Mouse (Mus musculus): ENCODE results near the gene Ocrl. TPM values are rescaled to one million over a fixed set of nuclear protein-coding genes. Genes with fewer than 3 reads are reported as not detected.

The Ocrl gene
- polyA plus RNA-seq (2016; fragmentation: Nextera tagmentation; extraction: Ambion mirVana) = 17.2 and 19.0 TPM in 2 replicates

- WGBS = 14% methylated on average over 31 of the region's 35 CpGs
- Histone ChIP-seq H3K9me3 (no peaks in the 10 kb centered on the region), H3K27ac (peak within 1 kb of the TSS; percentile 96), H3K27me3 (ENCODE audit: poor library complexity, severe bottlenecking) (no peaks in the 10 kb centered on the region), H3K36me3 (replicated peaks) (no peaks in the 10 kb centered on the region), H3K4me3 (peak within 1 kb of the TSS; percentile 73), H3K4me1 (peaks cover 8% of the 10 kb centered on the region)
- DNase-seq (ENCODE audit: extremely low spot score, low spot score) = peak; percentile 70
Measured at GRCm38 (mm10) chrX:47912306-47912792, at the start of gene Ocrl. Gene Ocrl (plus strand): TSS chrX:47912387.

- H3K9me3 ChIP-seq = no peaks in the 10 kb centered on the region
- 0 out of 2 replicates have a peak, but pooled peaks cover 2% of the 10 kb centered on the region for H3K36me3 ChIP-seq (replicated peaks)
- H3K4me1 ChIP-seq = no peaks in the 10 kb centered on the region
- no peak overlapping the region for H3K4me3 ChIP-seq
- no peaks in the 10 kb centered on the region for H3K27me3 ChIP-seq (ENCODE audit: poor library complexity, severe bottlenecking)
- no peak overlapping the region for H3K27ac ChIP-seq
- DNase-seq (ENCODE audit: extremely low spot score, low spot score) = no peak
- WGBS = 87% methylated on average over 2 of the region's 2 CpGs
Measured at GRCm38 (mm10) chrX:47880052-47880451, 32.1 kb upstream of the Ocrl start.

GRCm38 (mm10) chrX:47882813-47883212, 29.4 kb upstream of the Ocrl start:
- no peak for DNase-seq (ENCODE audit: extremely low spot score, low spot score)
- WGBS = 79% methylated on average over 6 of the region's 6 CpGs
- H3K4me1 ChIP-seq = no peaks in the 10 kb centered on the region
- 0 out of 2 replicates have a peak, but pooled peaks cover 2% of the 10 kb centered on the region for H3K36me3 ChIP-seq (replicated peaks)
- no peaks in the 10 kb centered on the region for H3K9me3 ChIP-seq
- no peak overlapping the region for H3K27ac ChIP-seq
- no peaks in the 10 kb centered on the region for H3K27me3 ChIP-seq (ENCODE audit: poor library complexity, severe bottlenecking)
- H3K4me3 ChIP-seq = no peak overlapping the region

- H3K27me3 ChIP-seq (ENCODE audit: poor library complexity, severe bottlenecking) = no peaks in the 10 kb centered on the region
- H3K36me3 ChIP-seq (replicated peaks) = 0 out of 2 replicates have a peak, but pooled peaks cover 2% of the 10 kb centered on the region
- H3K27ac ChIP-seq = no peak overlapping the region
- H3K4me3 ChIP-seq = no peak overlapping the region
- no peak for DNase-seq (ENCODE audit: extremely low spot score, low spot score)
- H3K9me3 ChIP-seq = no peaks in the 10 kb centered on the region
- peaks cover 5% of the 10 kb centered on the region for H3K4me1 ChIP-seq
- WGBS = 82% methylated on average over 2 of the region's 2 CpGs
Measured at GRCm38 (mm10) chrX:47887401-47887800, 24.8 kb upstream of the Ocrl start.

- Histone ChIP-seq H3K9me3 (no peaks in the 10 kb centered on the region), H3K4me1 (peaks cover 5% of the 10 kb centered on the region), H3K36me3 (replicated peaks) (no peaks in the 10 kb centered on the region), H3K27ac (peak overlapping the region; percentile 86), H3K4me3 (peak overlapping the region; percentile 67), H3K27me3 (ENCODE audit: poor library complexity, severe bottlenecking) (0 out of 2 replicates have a peak, but pooled peaks cover 4% of the 10 kb centered on the region)
- DNase-seq (ENCODE audit: extremely low spot score, low spot score) = peak; percentile 14
- 13% methylated on average over 10 of the region's 12 CpGs for WGBS
Measured at GRCm38 (mm10) chrX:47891243-47891906, 20.8 kb upstream of the Ocrl start.

- peak overlapping the region; percentile 67 for H3K4me3 ChIP-seq
- H3K36me3 ChIP-seq (replicated peaks) = no peaks in the 10 kb centered on the region
- H3K27me3 ChIP-seq (ENCODE audit: poor library complexity, severe bottlenecking) = 0 out of 2 replicates have a peak, but pooled peaks cover 4% of the 10 kb centered on the region
- H3K9me3 ChIP-seq = no peaks in the 10 kb centered on the region
- H3K27ac ChIP-seq = peak overlapping the region; percentile 86
- WGBS = 16% methylated on average over 29 of the region's 36 CpGs
- peak; percentile 25 for DNase-seq (ENCODE audit: extremely low spot score, low spot score)
- peaks cover 5% of the 10 kb centered on the region for H3K4me1 ChIP-seq
Measured at GRCm38 (mm10) chrX:47891907-47892430, 20.2 kb upstream of the Ocrl start.

GRCm38 (mm10) chrX:47892431-47893024, 19.7 kb upstream of the Ocrl start, which contains the start of gene Smarca1:
Gene Smarca1 (minus strand): TSS chrX:47892974.
- DNase-seq (ENCODE audit: extremely low spot score, low spot score) = no peak
- Histone ChIP-seq H3K4me1 (peaks cover 5% of the 10 kb centered on the region), H3K36me3 (replicated peaks) (no peaks in the 10 kb centered on the region), H3K27me3 (ENCODE audit: poor library complexity, severe bottlenecking) (0 out of 2 replicates have a peak, but pooled peaks cover 4% of the 10 kb centered on the region), H3K4me3 (peak within 1 kb of the TSS; percentile 67), H3K27ac (peak within 1 kb of the TSS; percentile 86), H3K9me3 (no peaks in the 10 kb centered on the region)
- WGBS = 18% methylated on average over 11 of the region's 17 CpGs

GRCm38 (mm10) chrX:47912904-47913542, 836 bp downstream of the Ocrl start:
- Histone ChIP-seq H3K27ac (peak overlapping the region; percentile 96), H3K9me3 (no peaks in the 10 kb centered on the region), H3K27me3 (ENCODE audit: poor library complexity, severe bottlenecking) (no peaks in the 10 kb centered on the region), H3K36me3 (replicated peaks) (no peaks in the 10 kb centered on the region), H3K4me1 (peaks cover 8% of the 10 kb centered on the region), H3K4me3 (peak overlapping the region; percentile 73)
- DNase-seq (ENCODE audit: extremely low spot score, low spot score) = peak; percentile 18
- WGBS = 21% methylated on average over 8 of the region's 8 CpGs

GRCm38 (mm10) chrX:47913543-47913938, 1.4 kb downstream of the Ocrl start:
- Histone ChIP-seq H3K9me3 (no peaks in the 10 kb centered on the region), H3K4me3 (peak overlapping the region; percentile 73; the same call in 1 of the 2 replicates), H3K27me3 (ENCODE audit: poor library complexity, severe bottlenecking) (no peaks in the 10 kb centered on the region), H3K36me3 (replicated peaks) (no peaks in the 10 kb centered on the region; the same call in 1 of the 2 replicates), H3K27ac (no peak overlapping the region), H3K4me1 (peaks cover 8% of the 10 kb centered on the region)
- DNase-seq (ENCODE audit: extremely low spot score, low spot score) = no peak
- WGBS = 88% methylated on average over 7 of the region's 7 CpGs

- Histone ChIP-seq H3K4me3 (no peak overlapping the region), H3K4me1 (peaks cover 8% of the 10 kb centered on the region), H3K9me3 (no peaks in the 10 kb centered on the region), H3K27ac (no peak overlapping the region), H3K36me3 (replicated peaks) (no peaks in the 10 kb centered on the region; the same call in 1 of the 2 replicates), H3K27me3 (ENCODE audit: poor library complexity, severe bottlenecking) (no peaks in the 10 kb centered on the region)
- no peak for DNase-seq (ENCODE audit: extremely low spot score, low spot score)
- WGBS = 68% methylated on average over 1 of the region's 1 CpGs
Measured at GRCm38 (mm10) chrX:47916831-47917230, 4.6 kb downstream of the Ocrl start.

GRCm38 (mm10) chrX:47920541-47920940, 8.4 kb downstream of the Ocrl start:
- Histone ChIP-seq H3K27me3 (ENCODE audit: poor library complexity, severe bottlenecking) (no peaks in the 10 kb centered on the region), H3K4me1 (no peaks in the 10 kb centered on the region), H3K36me3 (replicated peaks) (no peaks in the 10 kb centered on the region; the same call in 1 of the 2 replicates), H3K9me3 (no peaks in the 10 kb centered on the region), H3K27ac (no peak overlapping the region), H3K4me3 (no peak overlapping the region)
- no peak for DNase-seq (ENCODE audit: extremely low spot score, low spot score)
- 94% methylated on average over 5 of the region's 5 CpGs for WGBS

- Histone ChIP-seq H3K4me1 (no peaks in the 10 kb centered on the region), H3K4me3 (no peak overlapping the region), H3K27ac (no peak overlapping the region), H3K27me3 (ENCODE audit: poor library complexity, severe bottlenecking) (no peaks in the 10 kb centered on the region), H3K36me3 (replicated peaks) (peaks cover 34% of the 10 kb centered on the region), H3K9me3 (no peaks in the 10 kb centered on the region)
- DNase-seq (ENCODE audit: extremely low spot score, low spot score) = no peak
- 83% methylated on average over 3 of the region's 3 CpGs for WGBS
Measured at GRCm38 (mm10) chrX:47927981-47928380, 15.8 kb downstream of the Ocrl start.

All from forebrain, embryonic 10.5 days (tissue).